Mouse (Mus musculus): ENCODE data around the gene Cep68.

Gene Cep68

GRCm38 (mm10) chr11:20202299-20203011, 46.8 kb downstream of the Cep68 start:
- DNase-seq, result no peak

- DNase-seq, result peak; percentile 61
Observed at GRCm38 (mm10) chr11:20201661-20202101, 47.5 kb downstream of the Cep68 start.

- peak; percentile 100 for DNase-seq
Observed at GRCm38 (mm10) chr11:20200713-20201575, 48.3 kb downstream of the Cep68 start, which contains the start of gene Rab1a. Gene Rab1a, plus strand, starts transcription at chr11:20201432.

GRCm38 (mm10) chr11:20193100-20193736, 56.0 kb downstream of the Cep68 start:
- DNase-seq, result no peak

GRCm38 (mm10) chr11:20187271-20187670, 62.0 kb downstream of the Cep68 start:
- DNase-seq, result no peak

All from embryo, embryonic 11 days (tissue).